Mouse (Mus musculus) MEL (cell line): ENCODE results near the gene Zfp108.

Source experiments
- MAX ChIP-seq: IDR thresholded peaks from 2 replicates; pipeline ENCODE4 v1.6.1; 2011; ENCODE audit warnings: low read length, improper control_type of control experiment
- ZMIZ1 ChIP-seq: IDR thresholded peaks from 2 replicates; pipeline ENCODE4 v1.6.1; 2012; ENCODE audit warnings: low read depth, mild to moderate bottlenecking, inconsistent platforms, low read length, improper control_type of control experiment, moderate library complexity
- ZNF384 ChIP-seq: IDR thresholded peaks from 2 replicates; pipeline ENCODE4 v1.6.1; 2012; ENCODE audit warnings: low read depth, mild to moderate bottlenecking, inconsistent platforms, low read length, improper control_type of control experiment

- TF ChIP-seq ZNF384 (no peak), ZMIZ1 (no peak), MAX (no peak)
These were observed 26.2 kb downstream of the Zfp108 start for GRCm38 (mm10) chr7:24280858-24281145.
